Mouse (Mus musculus) MEL (cell line): ENCODE data around the gene Slmap. TPM values are rescaled to one million over a fixed set of nuclear protein-coding genes. Genes with fewer than 3 reads are reported as not detected.

Experiments used
- DNase-seq: peaks from one replicate; pipeline ENCODE4 v3.0.0; 2011; ENCODE audit warnings: low read depth, low spot score
- H3K27ac ChIP-seq: 2 replicates; pipeline ENCODE4 v1.5.1; 2012; ENCODE audit warnings: low read depth, mild to moderate bottlenecking, control low read depth, low read length, moderate library complexity; ENCODE audit not compliant: control insufficient read depth
- H3K27me3 ChIP-seq, 2 experiments: fragments of 150-350 bp in 1 of 2; sonication (generic) in 1 of 2; 2 replicates each; pipeline ENCODE4 v1.6.1; 2012; ENCODE audit warnings: low read length in 2 of 2, mild to moderate bottlenecking in 2 of 2, improper control_type of control experiment in 1 of 2, moderate library complexity in 1 of 2; ENCODE audit not compliant: insufficient read depth in 2 of 2, control insufficient read depth in 1 of 2
- H3K36me3 ChIP-seq, 2 experiments: 2 replicates each; pipeline ENCODE4 v1.6.1; 2012 to 2014; ENCODE audit warnings: low read length in 2 of 2, improper control_type of control experiment in 1 of 2, inconsistent platforms in 1 of 2, mild to moderate bottlenecking in 1 of 2; ENCODE audit not compliant: insufficient read depth in 2 of 2, control insufficient read depth in 1 of 2
- H3K4me1 ChIP-seq, 2 experiments: fragments of 150-350 bp in 1 of 2; sonication (generic) in 1 of 2; 2 replicates each; pipeline ENCODE4 v1.6.1; 2012; ENCODE audit warnings: low read length in 2 of 2, improper control_type of control experiment in 1 of 2, mild to moderate bottlenecking in 1 of 2; ENCODE audit not compliant: insufficient read depth in 2 of 2, control insufficient read depth in 1 of 2
- H3K4me3 ChIP-seq, 2 experiments: fragments of 150-350 bp in 1 of 2; sonication (generic) in 1 of 2; 2 replicates each; pipeline ENCODE4 v1.5.1; 2012; ENCODE audit warnings: low read depth in 2 of 2, low read length in 2 of 2, mild to moderate bottlenecking in 2 of 2, moderate library complexity in 2 of 2, control low read depth in 1 of 2, improper control_type of control experiment in 1 of 2; ENCODE audit not compliant: control insufficient read depth in 1 of 2, insufficient read depth in 1 of 2
- H3K79me2 ChIP-seq: 2 replicates; pipeline ENCODE4 v1.6.1; 2012; ENCODE audit warnings: mild to moderate bottlenecking, low read length, moderate library complexity; ENCODE audit not compliant: control insufficient read depth, poor library complexity, insufficient read depth
- H3K9ac ChIP-seq: 2 replicates; pipeline ENCODE4 v1.6.1; 2012; ENCODE audit warnings: low read depth, mild to moderate bottlenecking, control low read depth, low read length, moderate library complexity; ENCODE audit not compliant: control insufficient read depth, poor library complexity, severe bottlenecking
- H3K9me3 ChIP-seq: fragments of 150-350 bp; sonication (generic); replicated peaks from 2 replicates; pipeline ENCODE4 v1.6.1; 2012; ENCODE audit warnings: mild to moderate bottlenecking, low read length, improper control_type of control experiment, moderate library complexity; ENCODE audit not compliant: insufficient read depth
- CTCF ChIP-seq, 3 experiments: IDR thresholded peaks in 2 of 3; conservative IDR thresholded peaks in 1 of 3; 2 replicates each; pipeline ENCODE4 v1.5.1; 2011 to 2012; ENCODE audit warnings: low read length in 3 of 3, low read depth in 2 of 3, mild to moderate bottlenecking in 2 of 3, improper control_type of control experiment in 1 of 3, inconsistent platforms in 1 of 3, mixed read lengths in 1 of 3, moderate library complexity in 1 of 3; ENCODE audit not compliant: control insufficient read depth in 1 of 3, insufficient read depth in 1 of 3, poor library complexity in 1 of 3, severe bottlenecking in 1 of 3
- GATA1 ChIP-seq: IDR thresholded peaks from 2 replicates; pipeline ENCODE4 v1.6.1; 2011; ENCODE audit warnings: low read depth, low read length, improper control_type of control experiment
- MYC ChIP-seq: IDR thresholded peaks from 2 replicates; pipeline ENCODE4 v1.6.1; 2011; ENCODE audit warnings: low read depth, mild to moderate bottlenecking, low read length, improper control_type of control experiment, moderate library complexity
- RAD21 ChIP-seq: IDR thresholded peaks from 2 replicates; pipeline ENCODE4 v1.6.1; 2011; ENCODE audit warnings: mild to moderate bottlenecking, low read depth, low read length, improper control_type of control experiment
- SMC3 ChIP-seq: IDR thresholded peaks from 2 replicates; pipeline ENCODE4 v1.6.1; 2011; ENCODE audit warnings: low read depth, low read length, improper control_type of control experiment
- TCF12 ChIP-seq: IDR thresholded peaks from 2 replicates; pipeline ENCODE4 v1.6.1; 2014; ENCODE audit warnings: low read depth, mild to moderate bottlenecking, inconsistent platforms, low read length, improper control_type of control experiment, moderate library complexity
- ZC3H11A ChIP-seq: IDR thresholded peaks from 2 replicates; pipeline ENCODE4 v1.6.1; 2012; ENCODE audit warnings: low read depth, mild to moderate bottlenecking, inconsistent platforms, low read length, improper control_type of control experiment
- polyA plus RNA-seq, 2 experiments: library from polyadenylated mRNA; stranded (reverse) in 1 of 2; unstranded in 1 of 2; fragments of >175 nt in 1 of 2; fragments of >200 nt in 1 of 2; gene quantifications; 2 replicates each; pipeline versions ENCODE4 v1.2.1 to v1.2.4; 2012; ENCODE audit warnings: low replicate concordance in 2 of 2, low read depth in 1 of 2; ENCODE audit not compliant: insufficient read length in 2 of 2, insufficient read depth in 1 of 2, missing spikeins in 1 of 2
- total RNA-seq: library from RNA; depleted of rRNA; stranded (reverse); fragments of 300-350 nt; gene quantifications from 2 replicates; pipeline ENCODE4 v1.2.3, GENCODE M21; 2012; rRNA removed

Gene Slmap
- total and polyA plus RNA-seq, 3 experiments, result 21.4 to 41.9 TPM; not detected in 1

DNA sequence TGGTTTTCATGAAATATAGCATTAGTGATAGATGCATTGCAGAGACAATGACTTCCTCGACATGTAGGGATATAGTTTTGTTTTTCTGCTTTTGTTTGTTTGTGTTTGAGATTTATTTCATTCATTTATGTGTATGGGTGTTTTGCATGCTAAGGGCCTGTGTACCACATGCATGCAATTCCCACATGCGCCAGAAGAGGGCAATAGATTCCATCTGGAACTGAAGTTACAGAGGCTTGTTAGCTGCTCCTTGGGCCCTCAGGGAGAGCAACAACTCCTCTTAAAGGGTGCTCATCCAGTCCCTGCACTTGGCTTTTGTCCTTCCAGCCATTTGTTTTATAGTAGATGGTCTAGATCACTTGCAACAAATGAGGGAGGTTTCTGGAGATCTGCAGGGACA lies 158.1 kb downstream of the Slmap start:
- H3K36me3 ChIP-seq, result no peaks in the 10 kb centered on the region
- H3K27ac ChIP-seq, result no peak overlapping the region
- H3K4me1 ChIP-seq, result no peaks in the 10 kb centered on the region
- no peaks in the 10 kb centered on the region for H3K9me3 ChIP-seq
- no peaks in the 10 kb centered on the region for H3K79me2 ChIP-seq
- peaks cover 1 to 7% of the 10 kb centered on the region in 2 experiments; a peak in 3 of 4 replicates for H3K27me3 ChIP-seq
- no peak overlapping the region for H3K4me3 ChIP-seq
- peak; percentile 90 for TF ChIP-seq SMC3
- 0 out of 2 replicates have a peak, but pooled peaks have one; percentile 24 for TF ChIP-seq MYC
- TF ChIP-seq RAD21, result peak; percentile 78
- TF ChIP-seq TCF12, result no peak
- peak; percentile 72 to 85 (median 81) for TF ChIP-seq CTCF (IDR thresholded peaks at IDR 0.05 in 2 of 3, conservative IDR thresholded peaks at IDR 0.05 in 1 of 3; ENCODE audit: control insufficient read depth in 1 of 3, insufficient read depth in 1 of 3, low read depth in 2 of 3, low read length in 3 of 3, poor library complexity in 1 of 3, severe bottlenecking in 1 of 3)
- peak; percentile 78 for TF ChIP-seq ZC3H11A
- TF ChIP-seq GATA1, result no peak
- H3K9ac ChIP-seq, result no peak overlapping the region
- DNase-seq, result peak; percentile 80

Other genes with a start within 250 kb of the Slmap start
- gene Dennd6a, start 38.9 kb upstream of the Slmap start, total RNA-seq, result 13.1 and 14.6 TPM in 2 replicates
- gene Dennd6a, start 38.9 kb upstream of the Slmap start, polyA plus RNA-seq, result 10 to 100 TPM; 13.6 to 40.0 TPM
- gene Arf4, start 103.1 kb upstream of the Slmap start, total RNA-seq, result 50.9 and 51.5 TPM in 2 replicates
- gene Arf4, start 103.1 kb upstream of the Slmap start, polyA plus RNA-seq, result 10 to 100 TPM in 1 of 2 experiments, not detected in 1; 87.6 TPM
- 15.7 and 18.0 TPM in 2 replicates for gene Pde12, start 135.0 kb upstream of the Slmap start, total RNA-seq
- gene Pde12, start 135.0 kb upstream of the Slmap start, polyA plus RNA-seq, result 10 to 100 TPM in 1 of 2 experiments, not detected in 1; 19.8 TPM
- 0.04 and 0.10 TPM in 2 replicates for gene Dnah12, start 158.3 kb upstream of the Slmap start, total RNA-seq
- under 1 TPM in 1 of 2 experiments, not detected in 1; 0.10 TPM for gene Dnah12, start 158.3 kb upstream of the Slmap start, polyA plus RNA-seq